Mouse (Mus musculus) retina, adult 2 months (tissue): ENCODE data around the gene D11Wsu47e.

ENCODE experiments used
- DNase-seq: peaks from one replicate; pipeline ENCODE4 v3.0.0-alpha.2; 2012; ENCODE audit warnings: low read depth, low spot score

The D11Wsu47e gene

GRCm38 (mm10) chr11:113666205-113666604, 18.0 kb upstream of the D11Wsu47e start:
- DNase-seq: no peak

GRCm38 (mm10) chr11:113666648-113667047, 17.6 kb upstream of the D11Wsu47e start:
- no peak for DNase-seq

DNA sequence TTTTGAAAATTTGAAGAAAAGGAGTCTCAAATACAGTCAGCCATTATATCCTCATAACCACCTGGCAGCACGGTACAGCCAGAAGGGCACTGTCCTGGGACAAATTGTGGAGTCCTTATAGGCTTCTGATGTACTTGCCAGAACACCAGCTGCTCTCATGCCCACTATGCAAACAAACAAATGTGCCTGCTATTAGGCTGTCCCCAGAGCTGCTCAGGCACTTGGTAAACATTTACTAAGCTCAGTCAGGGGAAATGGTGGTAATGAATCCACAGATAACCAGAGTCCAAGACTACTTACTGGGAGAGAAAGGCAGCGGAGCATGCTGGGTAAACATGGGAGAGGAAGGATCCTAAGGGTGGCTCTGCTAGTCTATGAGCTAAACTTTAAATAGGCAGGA, 17.1 kb upstream of the D11Wsu47e start:
- no peak for DNase-seq

DNA sequence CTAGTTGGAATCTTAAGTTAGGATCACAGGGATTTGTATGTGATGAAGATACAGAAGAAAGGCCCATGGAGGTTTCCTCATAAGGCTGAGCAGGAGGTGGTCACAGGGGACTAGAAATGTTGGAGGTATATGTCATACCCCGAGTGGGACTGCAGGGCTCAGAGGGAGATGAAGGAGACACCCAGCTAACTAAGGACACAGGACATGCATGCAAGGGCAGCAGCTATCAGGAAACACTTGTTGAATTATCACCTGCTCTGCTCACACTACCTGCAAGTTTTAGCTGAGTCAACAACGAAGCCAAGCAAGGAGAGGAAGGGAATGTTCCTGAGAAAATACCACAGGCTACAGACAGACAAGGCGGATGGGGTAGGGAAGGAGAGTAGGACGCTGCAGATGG, 16.5 kb upstream of the D11Wsu47e start:
- DNase-seq: no peak

DNA sequence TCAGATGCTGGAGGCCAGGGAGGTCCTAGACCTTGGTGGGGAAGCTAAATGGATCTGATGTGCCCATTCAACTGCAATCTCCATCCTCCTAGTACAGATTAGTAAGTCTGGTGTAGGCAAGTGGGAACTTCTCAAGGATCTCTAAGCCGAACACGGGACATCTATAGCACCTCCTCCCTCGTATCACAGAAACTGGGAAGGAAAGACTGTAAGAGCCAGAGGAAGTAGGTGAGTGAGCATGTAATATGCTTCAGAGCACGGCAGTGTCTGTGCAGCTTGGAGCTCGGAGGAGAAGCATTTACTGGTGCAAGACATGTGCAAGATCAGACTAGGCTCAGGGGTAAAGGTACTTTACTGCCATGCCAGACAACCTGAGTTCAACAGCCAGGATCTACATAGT, 15.4 kb upstream of the D11Wsu47e start:
- DNase-seq: no peak

DNA sequence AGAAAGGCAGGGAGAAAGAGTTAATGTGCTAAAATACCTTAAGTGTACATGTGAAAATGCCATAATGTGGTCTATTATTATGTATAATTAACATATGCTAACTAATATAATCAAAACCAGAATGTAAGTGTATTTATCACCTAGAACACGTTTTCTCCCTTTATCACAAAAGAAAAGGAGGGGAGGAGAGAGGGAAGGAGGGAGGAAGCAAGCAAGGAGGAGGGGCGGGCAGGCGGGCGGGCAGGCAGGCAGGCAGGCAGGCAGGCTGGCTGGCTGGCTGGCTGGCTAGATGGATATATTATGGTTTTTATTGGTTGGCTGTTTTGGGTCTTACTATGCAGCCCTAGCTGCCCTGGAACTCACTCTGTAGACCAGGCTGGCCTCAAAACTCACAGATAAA, 14.5 kb upstream of the D11Wsu47e start:
- no peak for DNase-seq

GRCm38 (mm10) chr11:113673614-113674013, 10.6 kb upstream of the D11Wsu47e start:
- no peak for DNase-seq

GRCm38 (mm10) chr11:113674595-113674994, 9.6 kb upstream of the D11Wsu47e start:
- no peak for DNase-seq

DNA sequence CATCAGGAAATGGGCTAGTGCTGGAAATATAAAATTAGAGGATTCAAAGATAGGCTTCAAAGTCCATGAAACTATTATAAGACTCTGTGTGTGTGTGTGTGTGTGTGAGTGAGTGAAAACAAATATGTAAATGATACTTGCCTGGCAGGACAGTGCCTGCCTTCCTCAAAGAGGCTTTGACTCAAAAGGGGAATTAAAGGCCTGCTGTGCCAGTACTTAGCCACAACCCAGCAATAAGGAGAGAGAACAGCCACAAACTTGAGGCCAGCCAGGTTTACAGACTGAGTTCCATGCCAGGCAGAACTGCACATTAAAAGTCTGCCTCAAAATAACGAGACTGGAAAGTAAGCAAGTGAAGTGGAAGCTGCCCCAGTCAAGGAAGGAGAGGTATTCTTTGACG, 7.4 kb upstream of the D11Wsu47e start:
- no peak for DNase-seq

DNA sequence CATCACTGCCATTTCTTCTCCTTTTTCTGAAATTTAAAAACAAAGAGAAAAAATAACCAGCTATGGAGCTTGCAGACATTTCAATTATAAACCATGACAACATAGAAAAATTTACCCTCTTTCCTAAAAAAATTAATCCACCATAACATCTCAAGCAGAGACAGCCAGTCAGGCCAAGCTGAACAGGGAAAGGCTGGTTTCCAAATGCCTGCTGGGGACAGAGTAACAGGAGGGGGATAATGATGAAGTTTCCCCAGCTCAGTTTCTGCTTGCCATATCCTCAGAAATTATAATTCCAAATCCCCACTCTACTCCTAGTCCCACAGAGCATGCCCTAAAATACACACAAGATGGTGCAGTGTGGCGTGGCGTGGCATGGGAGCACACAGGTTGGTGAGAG, 6.8 kb upstream of the D11Wsu47e start:
- no peak for DNase-seq

GRCm38 (mm10) chr11:113678373-113678772, 5.8 kb upstream of the D11Wsu47e start:
- DNase-seq: no peak

DNA sequence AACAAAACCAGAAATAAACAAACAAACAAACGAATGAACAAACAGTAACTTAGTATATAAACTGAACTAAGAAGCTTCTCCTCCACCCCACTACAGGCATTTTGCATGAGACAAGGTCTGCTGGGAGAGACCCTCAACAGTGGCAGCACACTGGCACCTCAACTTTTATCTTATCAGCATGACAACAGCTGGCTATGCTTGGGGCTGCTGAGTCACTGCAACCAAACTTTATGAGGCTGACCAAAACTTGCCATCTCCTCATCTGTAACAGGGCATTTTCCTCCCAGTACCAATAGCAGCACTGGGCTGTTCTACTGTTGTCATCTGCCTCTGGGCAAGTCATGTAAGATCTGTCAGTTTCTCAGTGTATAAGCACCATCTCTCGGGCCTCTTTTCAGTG, 3.3 kb upstream of the D11Wsu47e start:
- no peak for DNase-seq

DNA sequence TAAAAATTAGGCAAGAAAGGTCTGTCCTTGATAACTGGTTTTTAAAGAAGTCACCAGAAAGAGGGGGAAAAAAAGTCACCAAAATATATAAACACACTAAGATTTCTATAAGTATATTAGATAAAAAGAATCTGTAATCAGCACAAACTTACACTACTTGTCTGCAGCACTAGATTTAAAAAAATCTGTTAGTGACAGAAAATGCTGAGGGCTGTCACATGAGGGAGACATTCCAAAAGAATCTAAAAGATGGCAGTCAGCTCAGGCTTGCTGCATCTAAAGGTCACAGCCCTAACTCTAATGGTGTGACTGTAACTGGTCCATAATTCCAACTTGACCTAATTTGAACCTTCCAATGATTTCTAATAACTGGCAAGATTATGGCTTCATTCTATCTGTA, 2.2 kb upstream of the D11Wsu47e start:
- no peak for DNase-seq

DNA sequence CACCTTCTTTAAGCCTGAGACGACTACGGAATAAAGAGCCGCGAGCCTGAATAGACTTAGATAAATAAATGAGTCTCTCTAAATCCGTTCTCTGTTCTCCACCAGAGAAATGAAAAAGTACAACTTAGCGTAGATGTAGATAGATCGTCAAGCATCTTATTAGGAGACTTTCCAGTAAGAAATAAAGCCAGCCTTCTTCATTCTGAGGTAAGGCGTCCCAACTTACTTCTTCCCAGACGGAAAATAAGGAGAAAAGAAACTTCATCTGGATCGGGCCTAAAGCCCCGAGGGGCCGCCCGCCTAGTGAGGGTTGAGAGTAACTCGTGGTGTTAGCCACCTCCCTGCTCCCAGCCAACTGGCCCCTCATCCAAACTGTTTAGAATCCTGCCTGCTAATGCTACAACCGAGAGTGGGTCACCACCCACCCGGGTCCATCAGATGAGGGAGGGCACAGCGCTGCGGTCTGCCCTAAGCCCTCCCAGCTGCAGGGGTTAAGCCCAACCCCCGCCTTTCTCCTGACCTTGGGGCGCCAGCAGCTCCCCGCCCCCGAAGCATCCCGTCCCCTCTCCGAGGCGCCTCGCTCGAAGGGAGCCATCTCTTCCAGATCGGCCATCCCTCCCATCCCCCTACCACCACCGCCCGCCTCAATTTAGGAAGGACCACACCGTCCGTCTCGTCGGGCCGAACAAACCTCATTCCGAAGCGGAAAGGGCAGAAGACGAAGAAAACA, 1.1 kb upstream of the D11Wsu47e start:
- no peak for DNase-seq

GRCm38 (mm10) chr11:113683627-113683956, 620 bp upstream of the D11Wsu47e start:
- DNase-seq: no peak

DNA sequence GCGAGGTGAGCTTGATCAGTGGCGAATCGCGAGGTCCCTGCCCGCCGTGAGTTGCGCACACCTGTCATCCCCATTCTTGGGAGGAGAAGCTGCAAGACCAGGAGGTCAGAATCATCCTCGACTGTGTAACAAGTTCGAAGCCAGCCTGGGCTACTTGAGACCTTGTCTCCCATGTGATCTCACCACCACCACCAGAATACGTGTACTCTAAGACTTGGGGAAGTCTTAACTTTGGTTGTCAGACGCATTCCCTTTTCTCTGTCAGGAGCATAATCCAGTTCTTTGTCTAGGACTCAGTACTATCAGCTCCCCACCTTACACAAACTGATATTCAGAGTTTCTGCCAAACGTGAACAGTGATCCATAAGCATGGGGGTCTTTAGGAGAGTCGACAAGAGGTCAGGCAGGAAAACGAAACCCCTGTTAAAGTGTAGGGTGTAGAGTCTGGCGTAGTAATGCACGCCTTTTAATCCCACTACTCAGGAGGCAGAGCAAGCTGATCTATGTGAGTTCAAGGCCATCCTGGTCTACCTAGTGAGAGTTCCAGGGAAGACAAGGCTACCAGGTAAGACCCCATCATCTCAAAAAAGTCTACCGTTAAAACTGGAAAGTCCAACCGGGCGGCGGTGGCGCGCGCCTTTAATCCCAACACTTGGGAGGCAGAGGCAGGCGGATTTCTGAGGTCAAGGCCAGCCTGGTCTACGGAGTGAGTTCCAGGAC, 655 bp downstream of the D11Wsu47e start:
- no peak for DNase-seq

GRCm38 (mm10) chr11:113687031-113687430, 2.8 kb downstream of the D11Wsu47e start:
- DNase-seq: no peak

GRCm38 (mm10) chr11:113690506-113690905, 6.3 kb downstream of the D11Wsu47e start:
- no peak for DNase-seq

GRCm38 (mm10) chr11:113691318-113691717, 7.1 kb downstream of the D11Wsu47e start:
- DNase-seq: no peak

- DNase-seq: no peak
Observed at GRCm38 (mm10) chr11:113691851-113692250, 7.6 kb downstream of the D11Wsu47e start.

DNA sequence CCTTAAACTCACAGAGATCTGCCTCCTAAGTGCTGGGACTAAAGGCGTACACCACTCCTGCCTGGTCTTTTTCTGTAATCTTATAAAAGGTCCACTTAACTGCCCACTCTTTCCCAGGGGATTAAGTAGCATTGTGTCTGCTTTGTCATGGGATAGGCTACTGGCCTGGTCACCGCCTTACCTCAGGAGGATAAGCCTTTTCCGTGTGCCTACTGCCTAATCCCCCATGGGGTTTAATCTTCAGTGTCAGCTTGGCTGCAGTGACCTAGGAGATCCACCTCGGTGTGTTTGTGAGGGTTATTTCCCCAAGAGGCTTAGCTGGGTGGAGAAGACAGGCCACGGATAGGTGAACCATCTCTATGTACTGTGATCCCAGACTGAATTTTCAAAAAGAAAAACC, 13.4 kb downstream of the D11Wsu47e start:
- peak; percentile 86 for DNase-seq

GRCm38 (mm10) chr11:113698013-113698545, 13.9 kb downstream of the D11Wsu47e start:
- DNase-seq: no peak

DNA sequence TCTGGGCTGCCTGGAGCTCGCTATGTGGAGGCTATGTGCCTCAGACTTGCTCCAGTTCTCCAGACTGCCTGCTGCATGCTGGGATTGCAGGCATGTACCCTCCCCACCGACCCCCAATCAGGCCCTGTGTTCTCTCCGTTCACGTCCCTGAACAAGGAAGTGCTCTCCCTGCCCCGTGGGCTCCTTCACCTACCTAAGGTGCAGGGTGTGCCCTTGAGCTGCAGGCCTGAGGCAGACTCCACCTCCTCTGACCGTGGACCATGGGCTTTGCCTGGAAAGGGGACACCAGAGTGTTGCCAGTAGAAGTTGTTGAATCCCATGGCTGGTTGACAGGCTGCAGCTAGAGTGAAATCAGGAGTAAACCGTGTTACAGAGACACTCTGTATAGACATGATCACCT, 15.4 kb downstream of the D11Wsu47e start:
- DNase-seq: no peak
